Comparison of ENCODE assay signal across 8 mouse cellular contexts in genomic region chr7:55849948-55850571, GRCm38 (mm10). TPM values are rescaled to one million over a fixed set of nuclear protein-coding genes. Genes with fewer than 3 reads are reported as not detected.
A peak's percentile ranks its signal among the peaks of the same experiment; 100 is the strongest.
DNase-seq lines count a peak whose midpoint lies in the region.

No protein-coding gene starts in this region.

- intact Hi-C loops in left cerebral cortex, postnatal 4 days (cut with DNase I): no loop called here
- intact Hi-C loops in left cerebral cortex, postnatal 36 days (cut with DNase I): no loop called here

- DNase-seq in left cerebral cortex, adult 11 months (ENCODE audit: low spot score): peak; percentile 74
- DNase-seq in left cerebral cortex, postnatal 4 days: no peak
- DNase-seq in frontal cortex, postnatal 14 days (ENCODE audit: low spot score in 2 of 2): peak; percentile 48 to 58
- peak; percentile 55 to 70 for DNase-seq in left cerebral cortex, postnatal 36 days (ENCODE audit: low spot score in 2 of 2)
- peak; percentile 62 for DNase-seq in right cerebral cortex, postnatal 25 days
- no peak for DNase-seq in adrenal gland, adult (ENCODE audit: inconsistent age in 2 of 2, low spot score in 1 of 2)
- DNase-seq in adrenal gland, adult 2 months: no peak
- no peak for DNase-seq in urinary bladder, postnatal 25 days (ENCODE audit: low spot score)

RNA-seq across cellular contexts. Expression of gene Cyfip1, which starts 8.5 kb away (rescaled TPM):
- total RNA-seq in left cerebral cortex, postnatal 4 days (2021): 10 to 100 TPM; 63.4 to 69.0 TPM
- 10 to 100 TPM; 65.5 to 73.2 TPM for total RNA-seq in left cerebral cortex, postnatal 36 days (2021)
- 10 to 100 TPM; 76.4 to 79.0 TPM for total RNA-seq in adrenal gland, adult 2 months (2021)
- 26.2 and 40.1 TPM in 2 replicates for polyA plus RNA-seq in adrenal gland, adult 2 months (2012; rRNA removed)

RNA-seq across cellular contexts. Expression of gene Tubgcp5, which starts 56.1 kb away (rescaled TPM):
- 10 to 100 TPM; 28.4 to 29.0 TPM for total RNA-seq in left cerebral cortex, postnatal 4 days (2021)
- 10 to 100 TPM; 30.9 to 35.5 TPM for total RNA-seq in left cerebral cortex, postnatal 36 days (2021)
- total RNA-seq in adrenal gland, adult 2 months (2021): 10 to 100 TPM; 14.8 to 19.5 TPM
- polyA plus RNA-seq in adrenal gland, adult 2 months (2012; rRNA removed): 2.0 and 2.6 TPM in 2 replicates

Comparison
In these comparisons a context has a peak if more than half of its experiments do, and no peak if none do; other contexts are left out.
1. DNase-seq: peak in left cerebral cortex, adult 11 months (single experiment), frontal cortex, postnatal 14 days (2 of 2), left cerebral cortex, postnatal 36 days (2 of 2) and right cerebral cortex, postnatal 25 days (single experiment); none in left cerebral cortex, postnatal 4 days (single experiment), adrenal gland, adult (0 of 2), adrenal gland, adult 2 months (single experiment) and urinary bladder, postnatal 25 days (single experiment).